Mouse (Mus musculus): ENCODE measurements around the gene Mpz. TPM values are rescaled to one million over a fixed set of nuclear protein-coding genes. Genes with fewer than 3 reads are reported as not detected.

The Mpz gene
- total and polyA plus RNA-seq, 2 experiments = 0.09 to 0.27 TPM

- WGBS = 82% methylated on average over 6 of the region's 6 CpGs
- TF ChIP-seq POLR2A (IDR thresholded peaks at IDR 0.05; ENCODE audit: extremely low read depth, insufficient read depth, low read length) (no peak), CTCF (IDR thresholded peaks at IDR 0.05; ENCODE audit: low read depth, low read length) (no peak)
- Histone ChIP-seq H3K27ac (replicated peaks; ENCODE audit: insufficient read depth, low read depth, low read length) (no peak overlapping the region), H3K4me3 (ENCODE audit: insufficient read depth, low read depth, low read length) (no peak overlapping the region), H3K36me3 (ENCODE audit: control insufficient read depth, insufficient read depth, low read length) (no peaks in the 10 kb centered on the region), H3K79me2 (ENCODE audit: control insufficient read depth, insufficient read depth, low read length) (no peaks in the 10 kb centered on the region), H3K4me1 (ENCODE audit: control insufficient read depth, insufficient read depth, low read length) (no peaks in the 10 kb centered on the region; the same call in 1 of the 2 replicates), H3K9ac (ENCODE audit: low read depth, low read length) (no peak overlapping the region), H3K27me3 (ENCODE audit: control insufficient read depth, insufficient read depth, low read length) (no peaks in the 10 kb centered on the region)
- no peak for DNase-seq (ENCODE audit: extremely low read depth, low read depth, low spot score)
Observed at GRCm38 (mm10) chr1:171105226-171105625, 45.3 kb upstream of the Mpz start.

GRCm38 (mm10) chr1:171109620-171110019 lies 40.9 kb upstream of the Mpz start:
- Histone ChIP-seq H3K4me1 (ENCODE audit: control insufficient read depth, insufficient read depth, low read length) (peaks cover 11% of the 10 kb centered on the region), H3K4me3 (ENCODE audit: insufficient read depth, low read depth, low read length) (no peak overlapping the region), H3K36me3 (ENCODE audit: control insufficient read depth, insufficient read depth, low read length) (no peaks in the 10 kb centered on the region), H3K79me2 (ENCODE audit: control insufficient read depth, insufficient read depth, low read length) (no peaks in the 10 kb centered on the region), H3K27me3 (ENCODE audit: control insufficient read depth, insufficient read depth, low read length) (no peaks in the 10 kb centered on the region), H3K27ac (replicated peaks; ENCODE audit: insufficient read depth, low read depth, low read length) (peak overlapping the region; percentile 63), H3K9ac (ENCODE audit: low read depth, low read length) (no peak overlapping the region)
- no peak for TF ChIP-seq CTCF (IDR thresholded peaks at IDR 0.05; ENCODE audit: low read depth, low read length)
- TF ChIP-seq POLR2A (IDR thresholded peaks at IDR 0.05; ENCODE audit: extremely low read depth, insufficient read depth, low read length) = no peak
- peak; percentile 94 for DNase-seq (ENCODE audit: extremely low read depth, low read depth, low spot score)
- WGBS = 22% methylated on average over 9 of the region's 9 CpGs

GRCm38 (mm10) chr1:171110659-171111019 lies 39.9 kb upstream of the Mpz start:
- H3K27me3 ChIP-seq (ENCODE audit: control insufficient read depth, insufficient read depth, low read length) = no peaks in the 10 kb centered on the region
- H3K79me2 ChIP-seq (ENCODE audit: control insufficient read depth, insufficient read depth, low read length) = no peaks in the 10 kb centered on the region
- peak overlapping the region; percentile 3 for H3K27ac ChIP-seq (replicated peaks; ENCODE audit: insufficient read depth, low read depth, low read length)
- no peak for DNase-seq (ENCODE audit: extremely low read depth, low read depth, low spot score)
- 36% methylated on average over 15 of the region's 15 CpGs for WGBS
- H3K36me3 ChIP-seq (ENCODE audit: control insufficient read depth, insufficient read depth, low read length) = no peaks in the 10 kb centered on the region
- peaks cover 11% of the 10 kb centered on the region for H3K4me1 ChIP-seq (ENCODE audit: control insufficient read depth, insufficient read depth, low read length)
- H3K4me3 ChIP-seq (ENCODE audit: insufficient read depth, low read depth, low read length) = peak overlapping the region; percentile 56; the same call in 1 of the 2 replicates
- no peak for TF ChIP-seq CTCF (IDR thresholded peaks at IDR 0.05; ENCODE audit: low read depth, low read length)
- TF ChIP-seq POLR2A (IDR thresholded peaks at IDR 0.05; ENCODE audit: extremely low read depth, insufficient read depth, low read length) = no peak
- no peak overlapping the region for H3K9ac ChIP-seq (ENCODE audit: low read depth, low read length)

- peaks cover 11% of the 10 kb centered on the region for H3K4me1 ChIP-seq (ENCODE audit: control insufficient read depth, insufficient read depth, low read length)
- H3K27ac ChIP-seq (replicated peaks; ENCODE audit: insufficient read depth, low read depth, low read length) = peak overlapping the region; percentile 63
- no peaks in the 10 kb centered on the region for H3K36me3 ChIP-seq (ENCODE audit: control insufficient read depth, insufficient read depth, low read length)
- TF ChIP-seq POLR2A (IDR thresholded peaks at IDR 0.05; ENCODE audit: extremely low read depth, insufficient read depth, low read length) = no peak
- peak; percentile 92 for TF ChIP-seq CTCF (IDR thresholded peaks at IDR 0.05; ENCODE audit: low read depth, low read length)
- H3K79me2 ChIP-seq (ENCODE audit: control insufficient read depth, insufficient read depth, low read length) = no peaks in the 10 kb centered on the region
- H3K27me3 ChIP-seq (ENCODE audit: control insufficient read depth, insufficient read depth, low read length) = no peaks in the 10 kb centered on the region
- H3K4me3 ChIP-seq (ENCODE audit: insufficient read depth, low read depth, low read length) = peak overlapping the region; percentile 56
- WGBS = under 1% methylated on average over 38 of the region's 38 CpGs
- H3K9ac ChIP-seq (ENCODE audit: low read depth, low read length) = peak overlapping the region; percentile 63
- DNase-seq (ENCODE audit: extremely low read depth, low read depth, low spot score) = peak; percentile 82
Observed at GRCm38 (mm10) chr1:171111020-171111780, 39.3 kb upstream of the Mpz start.

- TF ChIP-seq POLR2A (IDR thresholded peaks at IDR 0.05; ENCODE audit: extremely low read depth, insufficient read depth, low read length) = no peak
- no peak for TF ChIP-seq CTCF (IDR thresholded peaks at IDR 0.05; ENCODE audit: low read depth, low read length)
- Histone ChIP-seq H3K27ac (replicated peaks; ENCODE audit: insufficient read depth, low read depth, low read length) (peak overlapping the region; percentile 63), H3K79me2 (ENCODE audit: control insufficient read depth, insufficient read depth, low read length) (no peaks in the 10 kb centered on the region), H3K9ac (ENCODE audit: low read depth, low read length) (peak overlapping the region; percentile 63), H3K27me3 (ENCODE audit: control insufficient read depth, insufficient read depth, low read length) (no peaks in the 10 kb centered on the region), H3K36me3 (ENCODE audit: control insufficient read depth, insufficient read depth, low read length) (no peaks in the 10 kb centered on the region), H3K4me1 (ENCODE audit: control insufficient read depth, insufficient read depth, low read length) (peaks cover 11% of the 10 kb centered on the region), H3K4me3 (ENCODE audit: insufficient read depth, low read depth, low read length) (peak overlapping the region; percentile 50)
- DNase-seq (ENCODE audit: extremely low read depth, low read depth, low spot score) = peak; percentile 70
- 7% methylated on average over 15 of the region's 15 CpGs for WGBS
Observed at GRCm38 (mm10) chr1:171111781-171112575, 38.5 kb upstream of the Mpz start.

All from liver, adult 2 months (tissue).